Mouse (Mus musculus): ENCODE data around the gene Rab11fip5.
A peak's percentile ranks its signal among the peaks of the same experiment; 100 is the strongest.

Rab11fip5 gene

DNA sequence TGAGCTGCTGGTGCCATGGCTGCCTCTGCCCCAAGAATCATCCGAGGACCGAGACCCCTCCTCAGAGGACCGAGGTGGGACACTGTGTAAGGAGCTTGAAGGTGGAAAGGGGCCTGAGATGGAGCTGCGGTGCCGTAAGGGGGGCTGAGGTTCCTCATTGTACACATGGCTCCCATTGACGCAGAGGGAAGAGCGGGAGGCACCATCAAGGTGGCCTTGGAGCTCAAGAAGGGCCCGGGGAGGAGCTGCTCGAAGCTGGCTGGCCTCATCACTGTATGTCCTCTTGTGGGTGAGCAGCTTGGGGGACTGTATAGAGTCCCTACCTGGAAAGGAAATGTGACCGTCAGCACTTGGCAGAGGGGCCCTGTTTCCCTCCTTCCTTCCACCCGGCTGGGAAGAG, 26.3 kb downstream of the Rab11fip5 start:
- DNase-seq (ENCODE audit: low read depth, low spot score): no peak

DNA sequence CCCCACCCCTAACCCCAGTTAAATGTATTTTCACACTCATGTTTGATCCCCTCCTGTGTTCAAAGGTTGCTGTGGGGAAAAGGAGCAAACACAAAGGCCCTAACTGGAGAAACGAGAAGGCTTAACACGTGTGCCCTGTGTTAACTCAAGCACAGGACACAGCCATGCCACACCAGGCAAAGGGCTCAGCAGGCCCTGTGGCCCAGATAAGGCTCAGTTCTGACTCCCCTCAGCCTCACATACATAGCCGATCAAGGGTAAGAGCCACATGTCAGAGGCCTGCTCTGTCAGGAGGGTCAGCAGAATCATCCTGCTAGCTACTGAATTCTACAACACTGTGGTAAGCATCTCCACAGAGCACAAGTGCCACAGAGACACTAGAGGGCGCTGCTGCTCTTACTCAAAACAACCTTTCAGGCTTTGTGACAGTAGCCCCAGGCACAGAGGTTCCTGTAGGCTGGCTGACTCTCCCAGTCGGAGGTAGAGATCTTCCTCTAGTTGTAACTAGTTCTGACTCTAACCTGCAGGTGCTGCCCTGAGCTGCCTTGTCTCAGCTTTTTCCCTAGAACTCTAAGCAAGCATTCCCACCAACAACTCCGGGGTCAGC, 28.3 kb downstream of the Rab11fip5 start:
- DNase-seq (ENCODE audit: low read depth, low spot score): peak; percentile 74

DNA sequence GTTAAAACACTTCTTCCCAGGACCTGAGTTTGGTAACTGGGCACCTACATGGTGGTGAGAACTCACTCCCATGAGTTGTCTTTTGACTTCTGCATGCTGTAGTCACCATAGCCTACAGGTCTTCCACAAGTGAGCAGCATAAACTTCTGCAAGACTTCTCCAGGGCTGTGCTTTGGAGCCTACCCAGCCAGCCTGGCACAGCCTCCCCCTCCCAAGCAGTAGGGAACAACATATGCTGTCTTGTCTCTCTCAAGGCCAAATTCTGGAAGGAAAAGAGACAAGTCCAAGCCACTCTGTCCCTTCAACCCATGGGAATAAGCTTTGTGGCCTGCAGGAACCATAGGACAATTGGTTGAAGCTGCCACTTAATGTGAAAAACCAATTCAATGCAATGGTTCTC, 29.5 kb downstream of the Rab11fip5 start:
- no peak for DNase-seq (ENCODE audit: low read depth, low spot score)

DNA sequence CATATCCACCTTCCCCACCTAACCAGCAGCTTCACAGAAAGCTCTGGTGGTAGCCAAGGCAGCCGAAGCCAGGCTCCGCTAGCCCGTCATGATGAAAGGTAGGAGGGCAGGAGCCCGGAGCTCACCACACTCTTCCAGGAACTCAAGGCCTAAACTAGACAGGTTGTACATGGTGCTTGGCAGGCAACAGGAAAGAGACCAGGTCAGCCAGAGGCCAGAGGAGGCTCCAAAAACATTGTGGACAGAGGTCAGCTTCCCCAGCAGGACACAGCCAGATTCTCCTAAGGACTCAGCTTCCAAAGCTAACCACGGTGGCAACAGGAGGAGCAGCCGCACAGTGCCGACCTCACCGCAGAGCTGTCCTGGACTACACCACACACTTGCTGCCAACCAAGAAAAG, 31.4 kb downstream of the Rab11fip5 start:
- no peak for DNase-seq (ENCODE audit: low read depth, low spot score)

DNA sequence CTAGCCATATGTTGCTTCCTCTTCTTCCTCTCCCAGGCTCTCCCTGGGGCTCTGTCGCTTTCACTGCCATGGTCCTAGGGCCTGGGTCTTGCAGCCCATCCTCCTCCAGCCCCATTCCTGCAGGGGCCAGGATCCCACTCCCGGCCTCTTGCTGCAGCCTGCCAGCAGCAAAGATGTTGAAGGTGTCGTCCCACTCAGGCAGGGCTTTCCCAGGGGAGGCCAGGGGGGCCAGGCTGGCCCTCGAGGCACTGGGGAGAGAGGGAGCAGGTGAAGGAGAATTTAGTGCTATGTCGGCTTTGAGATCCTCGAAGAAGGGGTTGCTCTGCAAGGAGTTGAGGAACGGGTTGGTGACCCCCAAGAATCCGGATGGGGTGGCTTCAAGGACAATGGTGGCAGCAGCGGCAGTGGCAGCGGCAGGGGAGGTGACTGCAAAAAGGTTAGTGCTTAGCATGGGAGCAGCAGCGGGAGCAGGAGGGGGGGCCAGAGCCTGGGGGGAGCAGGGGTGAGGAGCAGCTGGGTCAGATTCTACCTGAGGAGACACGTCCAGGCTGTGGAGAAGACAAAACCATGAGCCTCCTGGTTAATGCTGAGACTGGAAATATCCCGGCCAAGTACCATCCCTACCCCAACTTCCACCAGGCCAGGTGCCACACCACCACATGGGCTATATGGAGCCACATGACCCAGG, 32.5 kb downstream of the Rab11fip5 start:
- no peak for DNase-seq (ENCODE audit: low read depth, low spot score)

DNA sequence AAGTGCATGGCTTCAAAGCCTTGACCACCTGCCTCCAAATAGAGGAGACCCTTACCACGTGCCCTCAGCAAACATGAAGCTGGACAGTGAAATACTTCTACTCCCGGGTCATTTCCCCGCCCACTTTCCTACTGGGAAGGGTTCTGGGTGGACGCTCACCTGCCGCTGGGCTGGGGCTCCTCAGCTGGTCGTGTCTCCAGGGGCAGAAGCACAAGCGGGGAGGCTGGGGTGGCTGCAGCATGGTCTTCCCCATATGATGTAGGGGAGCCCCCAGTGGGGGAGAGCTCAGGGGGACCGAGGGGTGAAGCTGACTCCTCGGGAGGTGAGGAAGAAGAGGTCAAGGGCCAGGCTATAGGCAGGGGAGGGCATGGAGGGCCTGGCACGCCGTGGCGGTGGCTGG, 34.2 kb downstream of the Rab11fip5 start:
- no peak for DNase-seq (ENCODE audit: low read depth, low spot score)

DNA sequence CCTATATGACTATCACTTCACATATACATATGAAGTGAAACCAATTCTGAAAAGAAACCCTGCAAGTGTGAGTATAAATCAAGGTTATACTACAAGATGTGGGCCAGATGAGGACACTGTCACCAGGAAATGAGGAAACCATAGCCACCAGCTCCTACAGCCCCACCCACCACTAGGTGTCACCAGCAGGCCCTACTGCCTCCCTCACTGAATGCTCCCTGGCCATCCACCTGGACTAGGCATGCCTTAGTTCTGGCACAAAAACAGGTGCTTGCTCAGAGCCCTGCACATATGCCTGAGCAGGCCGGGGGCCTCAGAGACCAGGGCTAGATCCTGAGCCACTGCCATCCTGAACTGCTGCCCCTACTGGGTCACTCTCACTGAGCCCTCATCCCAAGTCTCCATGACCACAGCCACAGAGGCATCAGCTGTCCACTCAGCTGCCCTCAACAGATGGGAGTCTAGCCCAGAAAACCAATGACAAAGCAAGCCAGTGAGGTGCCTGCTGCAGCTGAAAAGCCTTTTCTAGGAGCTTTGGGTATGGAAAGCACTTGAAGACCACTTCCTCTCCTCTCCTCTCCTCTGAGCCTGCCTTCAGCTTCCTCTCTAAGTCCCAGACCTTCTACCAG, 35.0 kb downstream of the Rab11fip5 start:
- no peak for DNase-seq (ENCODE audit: low read depth, low spot score)

DNA sequence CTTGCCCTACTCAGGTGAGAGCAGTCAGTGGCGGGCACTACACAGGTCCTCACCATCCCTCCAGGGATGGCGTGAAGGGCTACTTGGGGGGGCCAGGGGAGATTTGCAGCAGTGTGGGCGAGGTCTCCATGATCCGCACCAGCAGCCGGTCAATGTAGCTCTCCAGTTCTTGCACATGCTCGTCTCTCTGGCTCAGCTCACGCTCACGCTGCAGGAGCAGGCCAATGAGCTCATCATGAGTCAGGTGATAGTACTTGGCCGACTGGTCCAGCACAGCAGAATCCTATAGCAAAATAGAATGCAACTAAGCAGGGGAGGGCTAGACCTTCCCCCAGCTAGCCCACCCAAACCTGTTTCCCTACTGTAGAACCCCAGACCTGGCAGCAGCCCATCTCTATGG, 37.5 kb downstream of the Rab11fip5 start:
- no peak for DNase-seq (ENCODE audit: low read depth, low spot score)

DNA sequence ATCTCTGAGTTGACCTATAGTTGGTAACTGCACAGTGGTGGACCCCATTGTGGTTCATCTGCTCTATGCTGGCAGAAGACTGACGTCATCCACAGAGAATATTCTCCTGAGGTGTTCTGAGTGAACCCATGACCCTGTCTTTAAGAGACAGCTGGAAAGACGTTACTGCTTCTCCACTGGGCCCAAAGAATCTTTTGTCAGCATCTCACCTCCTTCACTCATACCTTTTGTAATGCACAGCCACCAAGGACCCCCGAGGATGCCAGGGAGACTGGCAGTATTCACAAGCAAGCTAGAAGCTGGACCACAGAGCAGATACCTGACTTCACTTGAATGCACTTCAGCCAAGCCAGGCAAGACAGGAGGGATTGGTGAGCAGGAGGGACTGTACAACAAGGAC, 39.1 kb downstream of the Rab11fip5 start:
- no peak for DNase-seq (ENCODE audit: low read depth, low spot score)

DNA sequence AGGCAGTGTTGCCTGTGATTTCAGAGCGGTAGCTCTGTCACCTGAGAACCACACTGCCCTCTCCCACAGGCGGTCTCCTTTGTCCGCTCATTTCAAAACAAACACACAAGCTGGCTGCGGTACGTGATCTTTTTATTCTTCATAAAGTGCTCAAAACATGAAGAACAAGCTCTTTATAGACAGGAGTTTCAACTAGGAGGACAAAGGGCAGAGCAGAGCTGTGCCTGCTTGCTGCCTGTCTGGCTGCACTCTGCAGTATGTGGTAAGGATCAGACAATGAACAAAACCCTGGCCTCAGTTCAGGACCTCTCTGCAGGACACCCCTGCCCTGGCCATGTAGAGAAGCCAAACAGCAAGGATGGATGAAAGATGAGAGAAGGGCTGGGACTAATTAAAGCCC, 39.6 kb downstream of the Rab11fip5 start:
- DNase-seq (ENCODE audit: low read depth, low spot score): no peak

DNA sequence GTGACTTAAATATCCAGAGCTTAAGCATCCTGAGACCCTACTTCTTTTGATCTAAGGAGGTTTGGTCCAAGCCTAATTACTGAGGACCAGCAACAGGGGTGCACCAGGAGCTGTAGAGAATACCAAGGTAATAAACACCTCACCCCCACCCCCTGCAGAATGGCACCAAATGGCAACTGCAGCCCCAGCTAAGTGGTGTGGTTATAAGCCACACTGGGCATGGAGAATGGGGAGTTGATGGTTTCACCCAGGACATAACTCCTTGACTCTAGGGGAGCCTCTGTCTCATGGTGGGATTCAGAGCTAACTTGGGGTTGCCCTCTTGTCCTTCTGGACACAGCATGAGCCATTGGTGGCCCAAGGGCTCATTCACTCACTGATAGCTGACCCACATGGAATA, 40.2 kb downstream of the Rab11fip5 start:
- no peak for DNase-seq (ENCODE audit: low read depth, low spot score)

DNA sequence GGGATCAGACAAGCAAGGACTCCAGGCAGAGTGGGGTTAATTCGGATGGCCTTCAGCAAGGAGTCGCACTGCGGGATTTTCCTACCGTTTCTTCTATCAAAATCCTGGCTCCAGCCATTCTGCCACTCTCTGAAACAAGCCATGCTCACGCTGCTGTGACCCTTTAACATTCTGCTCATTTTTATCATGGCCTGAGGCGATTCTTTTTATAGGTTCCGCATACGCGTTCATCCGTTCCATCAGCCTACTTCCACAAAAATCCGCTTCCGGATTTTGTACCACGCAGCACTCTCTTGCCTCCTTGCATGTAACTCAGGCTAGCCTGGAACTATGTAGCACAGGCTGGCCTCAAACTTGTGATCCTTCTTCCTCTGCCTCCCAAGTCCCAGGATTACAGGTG, 40.7 kb downstream of the Rab11fip5 start:
- no peak for DNase-seq (ENCODE audit: low read depth, low spot score)

DNA sequence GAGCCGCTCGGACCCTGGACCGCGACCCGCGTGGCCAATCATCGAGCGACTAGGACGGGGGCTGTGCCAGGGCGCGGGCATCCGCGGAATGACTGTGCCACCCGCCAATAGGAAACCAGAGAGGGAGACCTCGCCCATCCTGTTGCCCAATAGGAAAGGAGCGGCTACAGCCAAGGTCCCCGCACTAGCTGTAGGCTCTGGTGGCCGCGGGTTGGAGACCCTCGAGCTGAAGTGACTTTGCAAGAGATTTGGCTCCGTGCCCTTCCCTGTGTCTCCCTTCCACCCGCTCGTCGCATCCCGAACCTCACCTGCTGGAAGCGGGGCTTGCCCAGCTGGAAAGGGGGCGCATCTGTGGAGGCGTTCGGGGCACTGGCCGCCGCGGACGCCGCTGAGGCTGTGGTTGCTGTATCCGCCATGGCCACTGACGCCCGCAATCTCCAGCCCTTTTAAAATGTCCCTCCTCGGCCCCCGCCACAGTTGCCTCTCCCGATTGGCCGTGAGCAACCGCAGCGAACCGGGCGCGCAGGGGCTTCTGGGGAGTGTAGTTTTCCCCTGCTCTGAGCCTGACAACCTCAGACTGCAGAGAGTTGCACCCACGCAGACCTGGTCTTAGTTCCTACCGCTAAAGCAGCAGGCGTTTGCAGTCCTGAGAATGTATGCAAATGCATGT, 41.3 kb downstream of the Rab11fip5 start, which contains the start of gene Sfxn5:
Sfxn5 (minus strand) TSS at position 423 of the 670 bp plus-strand sequence.
- DNase-seq (ENCODE audit: low read depth, low spot score): peak; percentile 81

DNA sequence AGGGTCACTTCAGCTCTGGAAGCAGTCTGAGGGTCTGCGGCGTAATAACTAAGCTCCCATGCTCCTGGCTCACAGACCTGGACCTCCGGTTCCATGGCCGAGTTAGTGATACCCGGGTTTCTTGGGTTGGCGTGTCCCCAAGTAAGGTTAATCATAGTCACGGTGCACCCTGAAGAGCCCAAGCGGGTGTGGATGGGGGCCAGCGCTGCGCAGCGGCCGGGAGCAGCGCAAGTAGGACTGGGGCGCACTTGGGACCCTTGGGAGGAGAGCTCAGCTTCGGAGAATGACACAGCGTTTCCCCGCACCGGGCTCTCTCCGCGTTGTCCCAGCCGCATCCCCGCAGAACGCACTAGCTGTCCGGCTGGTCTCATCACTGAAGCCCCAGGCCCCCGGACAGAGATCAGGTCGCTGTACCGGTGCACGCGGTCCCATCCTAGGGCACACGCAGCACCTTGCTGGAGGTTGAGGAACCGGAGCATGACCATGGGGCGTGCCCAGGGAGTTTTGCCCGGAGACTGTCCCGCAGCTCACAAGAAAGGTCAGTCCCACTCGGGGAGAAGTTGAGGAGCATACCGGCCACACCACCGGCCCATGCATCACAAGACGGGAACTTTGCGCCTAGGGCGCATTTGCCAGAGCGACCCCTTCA, 42.0 kb downstream of the Rab11fip5 start:
- DNase-seq (ENCODE audit: low read depth, low spot score): no peak

DNA sequence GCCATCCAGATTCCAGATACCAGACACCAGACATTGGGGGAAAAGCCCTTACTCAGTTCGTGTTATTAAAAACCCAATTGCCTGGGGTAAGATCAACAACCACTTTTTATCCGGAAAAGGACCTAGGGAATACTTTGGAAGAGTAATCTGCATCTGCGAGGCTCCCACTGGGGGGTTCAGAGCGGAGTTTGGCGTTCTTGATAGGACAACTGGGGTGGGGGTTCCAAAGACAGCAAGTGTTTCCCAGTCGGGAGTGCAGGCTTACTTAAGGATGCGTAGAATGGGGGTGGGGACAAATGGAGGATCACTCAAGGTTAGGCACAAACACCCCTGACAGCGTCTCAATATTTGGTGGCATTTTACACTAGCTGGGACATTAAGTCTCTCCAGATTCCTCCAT, 42.7 kb downstream of the Rab11fip5 start:
- no peak for DNase-seq (ENCODE audit: low read depth, low spot score)

DNA sequence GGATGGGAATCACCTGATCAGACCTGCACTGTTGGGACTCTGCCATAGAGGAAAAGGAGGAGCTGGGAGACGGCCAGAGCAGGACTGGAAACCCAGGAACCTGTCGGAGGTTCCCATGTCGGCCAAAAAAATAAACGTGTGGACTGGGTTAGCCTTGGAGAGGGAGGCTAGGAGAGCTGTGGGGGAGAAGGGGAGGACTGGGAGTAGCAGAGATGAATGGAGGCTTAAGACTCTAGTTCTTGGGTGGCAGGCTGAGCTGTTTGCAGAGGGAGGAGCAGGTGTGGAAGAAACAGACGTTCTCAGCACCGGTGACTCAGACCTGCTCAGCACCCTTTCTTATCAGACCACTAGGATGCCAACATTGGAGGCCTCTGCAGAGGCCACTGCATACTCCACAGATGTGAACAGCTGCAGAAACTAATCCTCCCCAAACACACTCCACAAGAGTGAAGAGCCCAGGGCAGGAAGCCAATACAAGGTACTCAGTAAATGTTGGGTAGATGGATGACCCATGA, 43.2 kb downstream of the Rab11fip5 start:
- no peak for DNase-seq (ENCODE audit: low read depth, low spot score)

DNA sequence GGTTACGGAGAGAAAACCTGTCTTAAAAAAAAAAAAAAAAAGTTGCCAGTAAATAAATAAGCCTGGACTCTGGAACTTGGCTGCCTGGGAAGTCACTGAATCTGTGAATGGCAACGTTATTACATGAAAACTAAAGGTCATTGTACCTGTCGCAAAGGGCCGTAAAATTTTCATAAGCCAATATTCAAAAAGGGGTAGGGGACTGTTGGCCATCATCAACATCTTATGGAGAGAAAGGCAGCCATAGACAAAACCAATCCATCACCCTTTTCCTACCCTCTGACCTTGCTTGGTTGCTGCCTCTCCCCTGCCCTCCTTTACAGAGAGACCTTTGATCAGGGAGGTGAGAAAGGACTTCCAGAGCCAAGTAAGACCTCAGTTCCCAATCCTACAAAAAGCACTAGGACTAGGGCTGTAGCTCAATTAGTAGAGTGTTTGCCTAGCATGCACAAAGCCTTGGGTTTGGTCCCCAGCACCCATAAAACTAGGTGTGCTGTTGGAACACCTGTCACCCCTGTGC, 44.7 kb downstream of the Rab11fip5 start:
- DNase-seq (ENCODE audit: low read depth, low spot score): no peak

DNA sequence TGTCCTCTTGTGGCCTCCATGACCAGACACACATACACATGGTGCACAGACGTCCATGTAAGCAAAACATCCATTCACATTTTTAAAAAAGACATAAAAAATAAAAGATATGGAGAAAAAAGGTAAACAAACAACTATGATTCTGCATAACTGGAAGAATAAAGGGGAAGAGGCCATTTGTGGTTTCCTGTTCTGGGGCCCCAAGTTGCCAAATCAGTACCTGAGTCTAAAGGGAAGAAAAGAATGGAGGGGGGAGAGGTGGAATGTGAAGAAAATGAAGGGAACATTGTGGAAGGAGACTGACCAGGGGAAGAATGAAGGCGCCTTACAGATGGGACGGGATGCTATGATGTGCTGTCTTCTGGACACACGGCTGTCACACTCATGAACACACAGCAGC, 47.9 kb downstream of the Rab11fip5 start:
- DNase-seq (ENCODE audit: low read depth, low spot score): no peak

DNA sequence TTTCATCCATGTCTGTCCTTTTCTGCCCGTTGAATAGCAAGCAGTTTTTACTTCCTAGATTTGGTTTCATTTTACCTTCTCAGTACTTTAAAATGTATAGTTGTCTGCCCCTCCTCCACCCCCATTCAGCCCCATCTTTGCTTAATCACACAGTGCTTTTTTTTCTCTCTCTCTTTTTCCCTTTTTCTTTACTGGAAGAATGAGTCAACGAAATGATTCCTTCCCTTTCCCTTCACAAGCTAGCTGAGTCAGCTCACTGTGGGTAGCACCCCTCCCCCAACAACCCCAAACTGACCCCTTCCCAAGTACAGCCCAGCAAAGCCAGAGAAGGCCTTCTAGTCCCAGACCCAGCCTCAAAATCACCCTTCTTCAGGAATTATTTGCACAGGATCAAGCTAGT, 49.3 kb downstream of the Rab11fip5 start:
- no peak for DNase-seq (ENCODE audit: low read depth, low spot score)

DNA sequence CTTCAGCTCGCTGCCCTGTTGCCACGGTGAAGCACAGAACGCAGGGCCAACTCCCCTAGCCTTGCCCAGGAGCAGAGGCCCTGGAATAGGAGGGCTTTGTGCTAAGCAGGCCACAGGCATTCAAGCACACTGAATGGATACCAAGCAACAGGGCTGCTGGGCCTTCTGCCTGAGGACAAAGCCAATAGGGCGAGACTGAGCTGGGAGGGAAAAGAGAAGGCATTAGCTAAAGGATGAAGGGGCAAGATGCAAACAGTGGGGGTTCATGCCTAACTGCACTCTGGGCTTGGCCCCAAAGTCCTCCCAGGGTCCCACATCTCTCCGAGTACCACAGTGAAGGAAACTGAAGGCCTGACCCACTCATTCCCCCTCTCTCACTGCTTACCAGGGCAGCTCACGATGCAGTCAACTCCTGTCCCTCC, 54.0 kb downstream of the Rab11fip5 start:
- DNase-seq (ENCODE audit: low read depth, low spot score): no peak

DNA sequence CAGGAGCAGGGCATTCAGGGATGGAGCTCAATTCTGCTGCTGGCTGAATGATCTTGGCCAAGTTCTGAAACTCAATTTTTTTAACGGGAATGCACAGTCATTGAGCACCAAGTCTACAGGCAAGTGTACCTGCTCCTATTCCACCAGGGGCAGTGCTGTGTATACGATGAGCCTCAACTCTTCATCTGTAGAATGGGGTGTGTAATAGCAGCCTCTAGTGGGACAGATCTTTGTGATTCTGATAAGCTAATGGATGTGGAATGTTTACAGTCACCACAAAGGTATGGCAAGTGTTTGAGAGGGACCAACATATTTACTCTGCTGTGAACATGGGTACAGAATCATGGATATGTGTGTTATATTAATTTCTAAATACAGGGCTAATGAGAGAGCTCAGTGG, 58.2 kb downstream of the Rab11fip5 start:
- DNase-seq (ENCODE audit: low read depth, low spot score): no peak

All from retina, adult 2 months (tissue).